Mouse (Mus musculus): ENCODE data around the gene 0610040J01Rik. TPM values are rescaled to one million over a fixed set of nuclear protein-coding genes. Genes with fewer than 3 reads are reported as not detected.

Gene 0610040J01Rik
- polyA plus RNA-seq, 1 experiment from 2014 or later = 1.5 TPM

- Histone ChIP-seq H3K27ac (ENCODE audit: low read length) (no peak overlapping the region), H3K4me3 (ENCODE audit: low read length) (no peak overlapping the region), H3K27me3 (ENCODE audit: control insufficient read depth, insufficient read depth, low read length) (peaks cover 14% of the 10 kb centered on the region), H3K36me3 (ENCODE audit: control insufficient read depth, insufficient read depth) (no peaks in the 10 kb centered on the region), H3K9ac (ENCODE audit: low read length) (no peak overlapping the region), H3K9me3 (replicated peaks; ENCODE audit: control insufficient read depth, low read length) (0 out of 2 replicates have a peak, but pooled peaks cover 1% of the 10 kb centered on the region), H3K4me1 (ENCODE audit: control insufficient read depth, insufficient read depth, low read length) (peaks cover 6% of the 10 kb centered on the region; the same call in 1 of the 2 replicates), H3K4me2 (ENCODE audit: low read depth, low read length) (no peak overlapping the region)
- ATAC-seq (replicated peaks; ENCODE audit: extremely low read depth, insufficient read depth, low FRiP score) = no peak
- 88% methylated on average over 7 of the region's 7 CpGs for WGBS
Measured at GRCm38 (mm10) chr5:63816643-63817042, 4.5 kb downstream of the 0610040J01Rik start.

GRCm38 (mm10) chr5:63817270-63817669, 5.1 kb downstream of the 0610040J01Rik start:
- H3K36me3 ChIP-seq (ENCODE audit: control insufficient read depth, insufficient read depth) = no peaks in the 10 kb centered on the region
- no peak overlapping the region for H3K27ac ChIP-seq (ENCODE audit: low read length)
- ATAC-seq (replicated peaks; ENCODE audit: extremely low read depth, insufficient read depth, low FRiP score) = no peak
- H3K4me2 ChIP-seq (ENCODE audit: low read depth, low read length) = no peak overlapping the region
- H3K9ac ChIP-seq (ENCODE audit: low read length) = no peak overlapping the region
- peaks cover 14% of the 10 kb centered on the region for H3K27me3 ChIP-seq (ENCODE audit: control insufficient read depth, insufficient read depth, low read length)
- no peak overlapping the region for H3K4me3 ChIP-seq (ENCODE audit: low read length)
- H3K9me3 ChIP-seq (replicated peaks; ENCODE audit: control insufficient read depth, low read length) = no peaks in the 10 kb centered on the region
- peaks cover 10% of the 10 kb centered on the region; the same call in 1 of the 2 replicates for H3K4me1 ChIP-seq (ENCODE audit: control insufficient read depth, insufficient read depth, low read length)
- 40% methylated on average over 5 of the region's 5 CpGs for WGBS

GRCm38 (mm10) chr5:63818975-63819374, 6.8 kb downstream of the 0610040J01Rik start:
- Histone ChIP-seq H3K9ac (ENCODE audit: low read length) (no peak overlapping the region), H3K27ac (ENCODE audit: low read length) (no peak overlapping the region)
- WGBS = 45% methylated on average over 4 of the region's 4 CpGs

GRCm38 (mm10) chr5:63819519-63819918, 7.4 kb downstream of the 0610040J01Rik start:
- Histone ChIP-seq H3K4me3 (ENCODE audit: low read length) (no peak overlapping the region), H3K27me3 (ENCODE audit: control insufficient read depth, insufficient read depth, low read length) (no peaks in the 10 kb centered on the region), H3K27ac (ENCODE audit: low read length) (no peak overlapping the region), H3K4me2 (ENCODE audit: low read depth, low read length) (no peak overlapping the region), H3K9ac (ENCODE audit: low read length) (no peak overlapping the region), H3K9me3 (replicated peaks; ENCODE audit: control insufficient read depth, low read length) (no peaks in the 10 kb centered on the region), H3K36me3 (ENCODE audit: control insufficient read depth, insufficient read depth) (no peaks in the 10 kb centered on the region), H3K4me1 (ENCODE audit: control insufficient read depth, insufficient read depth, low read length) (peaks cover 8% of the 10 kb centered on the region; the same call in 1 of the 2 replicates)
- no peak for ATAC-seq (replicated peaks; ENCODE audit: extremely low read depth, insufficient read depth, low FRiP score)
- WGBS = 68% methylated on average over 6 of the region's 6 CpGs

More at GRCm38 (mm10) chr5:63818975-63819374, 6.8 kb downstream of the 0610040J01Rik start:
- Histone ChIP-seq H3K4me2 (ENCODE audit: low read depth, low read length) (no peak overlapping the region), H3K4me3 (ENCODE audit: low read length) (no peak overlapping the region), H3K4me1 (ENCODE audit: control insufficient read depth, insufficient read depth, low read length) (peaks cover 8% of the 10 kb centered on the region; the same call in 1 of the 2 replicates), H3K36me3 (ENCODE audit: control insufficient read depth, insufficient read depth) (no peaks in the 10 kb centered on the region), H3K27me3 (ENCODE audit: control insufficient read depth, insufficient read depth, low read length) (no peaks in the 10 kb centered on the region), H3K9me3 (replicated peaks; ENCODE audit: control insufficient read depth, low read length) (no peaks in the 10 kb centered on the region)
- no peak for ATAC-seq (replicated peaks; ENCODE audit: extremely low read depth, insufficient read depth, low FRiP score)

GRCm38 (mm10) chr5:63821176-63821575, 9.0 kb downstream of the 0610040J01Rik start:
- Histone ChIP-seq H3K9ac (ENCODE audit: low read length) (no peak overlapping the region), H3K27me3 (ENCODE audit: control insufficient read depth, insufficient read depth, low read length) (no peaks in the 10 kb centered on the region), H3K4me2 (ENCODE audit: low read depth, low read length) (no peak overlapping the region), H3K9me3 (replicated peaks; ENCODE audit: control insufficient read depth, low read length) (no peaks in the 10 kb centered on the region), H3K27ac (ENCODE audit: low read length) (no peak overlapping the region), H3K4me3 (ENCODE audit: low read length) (no peak overlapping the region), H3K36me3 (ENCODE audit: control insufficient read depth, insufficient read depth) (no peaks in the 10 kb centered on the region), H3K4me1 (ENCODE audit: control insufficient read depth, insufficient read depth, low read length) (peaks cover 8% of the 10 kb centered on the region; the same call in 1 of the 2 replicates)
- no peak for ATAC-seq (replicated peaks; ENCODE audit: extremely low read depth, insufficient read depth, low FRiP score)
- 87% methylated on average over 5 of the region's 5 CpGs for WGBS

- Histone ChIP-seq H3K36me3 (ENCODE audit: control insufficient read depth, insufficient read depth) (no peaks in the 10 kb centered on the region), H3K9ac (ENCODE audit: low read length) (no peak overlapping the region), H3K4me3 (ENCODE audit: low read length) (no peak overlapping the region), H3K9me3 (replicated peaks; ENCODE audit: control insufficient read depth, low read length) (no peaks in the 10 kb centered on the region), H3K4me1 (ENCODE audit: control insufficient read depth, insufficient read depth, low read length) (peaks cover 8% of the 10 kb centered on the region; the same call in 1 of the 2 replicates), H3K27me3 (ENCODE audit: control insufficient read depth, insufficient read depth, low read length) (no peaks in the 10 kb centered on the region), H3K4me2 (ENCODE audit: low read depth, low read length) (no peak overlapping the region), H3K27ac (ENCODE audit: low read length) (no peak overlapping the region)
- WGBS = 21% methylated on average over 8 of the region's 8 CpGs
- ATAC-seq (replicated peaks; ENCODE audit: extremely low read depth, insufficient read depth, low FRiP score) = no peak
Measured at GRCm38 (mm10) chr5:63821860-63822259, 9.7 kb downstream of the 0610040J01Rik start.

GRCm38 (mm10) chr5:63823362-63824332, 11.5 kb downstream of the 0610040J01Rik start:
- H3K9ac ChIP-seq (ENCODE audit: low read length) = no peak overlapping the region
- ATAC-seq (replicated peaks; ENCODE audit: extremely low read depth, insufficient read depth, low FRiP score) = no peak

GRCm38 (mm10) chr5:63824599-63825350, 12.6 kb downstream of the 0610040J01Rik start:
- 64% methylated on average over 8 of the region's 8 CpGs for WGBS
- no peaks in the 10 kb centered on the region for H3K9me3 ChIP-seq (replicated peaks; ENCODE audit: control insufficient read depth, low read length)
- H3K27ac ChIP-seq (ENCODE audit: low read length) = no peak overlapping the region
- H3K36me3 ChIP-seq (ENCODE audit: control insufficient read depth, insufficient read depth) = no peaks in the 10 kb centered on the region
- peaks cover 4% of the 10 kb centered on the region; the same call in 1 of the 2 replicates for H3K4me1 ChIP-seq (ENCODE audit: control insufficient read depth, insufficient read depth, low read length)
- no peak overlapping the region for H3K4me3 ChIP-seq (ENCODE audit: low read length)
- no peak for ATAC-seq (replicated peaks; ENCODE audit: extremely low read depth, insufficient read depth, low FRiP score)
- no peaks in the 10 kb centered on the region for H3K27me3 ChIP-seq (ENCODE audit: control insufficient read depth, insufficient read depth, low read length)
- no peak overlapping the region for H3K9ac ChIP-seq (ENCODE audit: low read length)
- H3K4me2 ChIP-seq (ENCODE audit: low read depth, low read length) = no peak overlapping the region

More at GRCm38 (mm10) chr5:63823362-63824332, 11.5 kb downstream of the 0610040J01Rik start:
- no peaks in the 10 kb centered on the region for H3K27me3 ChIP-seq (ENCODE audit: control insufficient read depth, insufficient read depth, low read length)
- no peak overlapping the region for H3K4me2 ChIP-seq (ENCODE audit: low read depth, low read length)
- H3K4me1 ChIP-seq (ENCODE audit: control insufficient read depth, insufficient read depth, low read length) = peaks cover 4% of the 10 kb centered on the region; the same call in 1 of the 2 replicates
- H3K9me3 ChIP-seq (replicated peaks; ENCODE audit: control insufficient read depth, low read length) = no peaks in the 10 kb centered on the region
- no peaks in the 10 kb centered on the region for H3K36me3 ChIP-seq (ENCODE audit: control insufficient read depth, insufficient read depth)
- 66% methylated on average over 10 of the region's 10 CpGs for WGBS
- no peak overlapping the region for H3K27ac ChIP-seq (ENCODE audit: low read length)
- no peak overlapping the region for H3K4me3 ChIP-seq (ENCODE audit: low read length)

Data from heart, embryonic 16.5 days (tissue).